Mouse (Mus musculus): Measurements from ENCODE around the gene Bcl9. TPM values are rescaled to one million over a fixed set of nuclear protein-coding genes. Genes with fewer than 3 reads are reported as not detected.

Bcl9 gene
- total RNA-seq, 4 experiments from 2014 or later, result 43.1 to 54.8 (median 50.6) TPM

- DNase-seq (ENCODE audit: low spot score in 2 of 2), result peak in 1 of 2 experiments; percentile 69
These were observed 62.9 kb downstream of the Bcl9 start for GRCm38 (mm10) chr3:97234797-97235196.

- DNase-seq (ENCODE audit: low spot score in 2 of 2), result no peak
These were observed 65.4 kb downstream of the Bcl9 start for GRCm38 (mm10) chr3:97232328-97232727.

- DNase-seq (ENCODE audit: low spot score in 2 of 2), result no peak
These were observed 65.9 kb downstream of the Bcl9 start for GRCm38 (mm10) chr3:97231857-97232256.

GRCm38 (mm10) chr3:97230631-97231404, 66.9 kb downstream of the Bcl9 start:
- no peak for DNase-seq (ENCODE audit: low spot score in 2 of 2)

- DNase-seq (ENCODE audit: low spot score in 2 of 2), result no peak
These were observed 69.3 kb downstream of the Bcl9 start for GRCm38 (mm10) chr3:97228457-97228856.

- DNase-seq (ENCODE audit: low spot score in 2 of 2), result no peak
These were observed 69.7 kb downstream of the Bcl9 start for GRCm38 (mm10) chr3:97228020-97228419.

GRCm38 (mm10) chr3:97227259-97228005, 70.3 kb downstream of the Bcl9 start:
- peak; percentile 85 to 94 for DNase-seq (ENCODE audit: low spot score in 2 of 2)

GRCm38 (mm10) chr3:97226719-97227118, 71.0 kb downstream of the Bcl9 start:
- no peak for DNase-seq (ENCODE audit: low spot score in 2 of 2)

GRCm38 (mm10) chr3:97225231-97225630, 72.5 kb downstream of the Bcl9 start:
- DNase-seq (ENCODE audit: low spot score in 2 of 2), result no peak

- no peak for DNase-seq (ENCODE audit: low spot score in 2 of 2)
These were observed 74.5 kb downstream of the Bcl9 start for GRCm38 (mm10) chr3:97223261-97223660.

GRCm38 (mm10) chr3:97215526-97215925, 82.2 kb downstream of the Bcl9 start:
- no peak for DNase-seq (ENCODE audit: low spot score in 2 of 2)

GRCm38 (mm10) chr3:97214439-97214838, 83.3 kb downstream of the Bcl9 start:
- no peak for DNase-seq (ENCODE audit: low spot score in 2 of 2)

GRCm38 (mm10) chr3:97213871-97214270, 83.8 kb downstream of the Bcl9 start:
- DNase-seq (ENCODE audit: low spot score in 2 of 2), result no peak

GRCm38 (mm10) chr3:97211177-97211576, 86.5 kb downstream of the Bcl9 start:
- no peak for DNase-seq (ENCODE audit: low spot score in 2 of 2)

- no peak for DNase-seq (ENCODE audit: low spot score in 2 of 2)
These were observed 88.4 kb downstream of the Bcl9 start for GRCm38 (mm10) chr3:97209351-97209750.

GRCm38 (mm10) chr3:97206521-97206920, 91.2 kb downstream of the Bcl9 start:
- no peak for DNase-seq (ENCODE audit: low spot score in 2 of 2)

- no peak for DNase-seq (ENCODE audit: low spot score in 2 of 2)
These were observed 93.8 kb downstream of the Bcl9 start for GRCm38 (mm10) chr3:97203880-97204279.

- DNase-seq (ENCODE audit: low spot score in 2 of 2), result no peak
These were observed 95.8 kb downstream of the Bcl9 start for GRCm38 (mm10) chr3:97201943-97202342.

- DNase-seq (ENCODE audit: low spot score in 2 of 2), result no peak
These were observed 98.5 kb downstream of the Bcl9 start for GRCm38 (mm10) chr3:97199261-97199660.

GRCm38 (mm10) chr3:97196571-97196970, 101.1 kb downstream of the Bcl9 start:
- no peak for DNase-seq (ENCODE audit: low spot score in 2 of 2)

GRCm38 (mm10) chr3:97185098-97185860, 112.4 kb downstream of the Bcl9 start:
- peak in 1 of 2 experiments; percentile 38 for DNase-seq (ENCODE audit: low spot score in 2 of 2)

GRCm38 (mm10) chr3:97183810-97184209, 113.9 kb downstream of the Bcl9 start:
- no peak for DNase-seq (ENCODE audit: low spot score in 2 of 2)
